Mouse (Mus musculus): ENCODE measurements around the gene Pdgfc.
A peak's percentile ranks its signal among the peaks of the same experiment; 100 is the strongest.

The Pdgfc gene

DNA sequence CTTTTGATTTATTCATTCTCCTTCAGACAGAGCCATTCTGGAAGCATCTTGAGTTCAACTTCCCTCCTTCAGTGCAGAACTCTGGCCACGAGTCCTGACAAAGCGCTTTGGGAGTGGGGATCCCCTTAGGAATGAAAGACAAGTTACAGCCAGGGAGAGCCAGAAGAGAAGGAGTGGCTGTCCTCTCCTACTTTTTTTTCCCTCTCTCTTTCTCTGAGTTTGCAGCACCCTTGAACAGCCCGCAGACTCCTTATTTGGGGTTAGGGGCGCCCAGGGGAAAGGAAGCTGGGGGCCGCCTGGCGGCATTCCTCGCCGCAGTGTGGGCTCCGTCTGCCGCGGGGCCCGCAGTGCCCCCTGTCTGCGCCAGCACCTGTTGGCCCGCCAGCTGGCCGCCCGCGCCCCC, at the start of gene Pdgfc:
Gene Pdgfc (plus strand): TSS at position 266 of the 403 bp plus-strand sequence.
- no peak for DNase-seq (ENCODE audit: low spot score in 2 of 2)

DNA sequence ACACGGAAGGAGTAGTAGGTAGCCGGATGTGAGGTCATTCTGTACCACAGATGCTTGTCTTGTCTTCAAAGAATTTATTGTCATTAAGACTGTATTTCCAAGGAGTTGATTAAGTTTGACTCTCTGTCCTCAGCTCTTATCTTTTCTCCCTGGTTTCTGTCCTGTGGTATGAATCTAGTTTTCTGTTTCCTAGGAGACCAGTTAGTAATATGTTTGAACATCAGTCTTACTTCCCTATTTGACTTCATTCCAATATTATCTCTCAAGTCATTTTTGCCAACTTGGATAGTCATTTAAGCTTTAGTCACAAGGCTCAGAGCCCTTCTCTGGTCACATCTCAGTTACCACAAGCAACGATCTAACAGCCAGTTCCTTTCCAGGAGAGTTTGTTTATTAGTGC, 27.0 kb upstream of the Pdgfc start:
- no peak for DNase-seq (ENCODE audit: low spot score in 2 of 2)

- no peak for DNase-seq (ENCODE audit: low spot score in 2 of 2)
Measured at GRCm38 (mm10) chr3:81009899-81010298, 26.3 kb upstream of the Pdgfc start.

GRCm38 (mm10) chr3:81017385-81018051, 18.7 kb upstream of the Pdgfc start:
- no peak for DNase-seq (ENCODE audit: low spot score in 2 of 2)

GRCm38 (mm10) chr3:81020064-81020463, 16.2 kb upstream of the Pdgfc start:
- no peak for DNase-seq (ENCODE audit: low spot score in 2 of 2)

DNA sequence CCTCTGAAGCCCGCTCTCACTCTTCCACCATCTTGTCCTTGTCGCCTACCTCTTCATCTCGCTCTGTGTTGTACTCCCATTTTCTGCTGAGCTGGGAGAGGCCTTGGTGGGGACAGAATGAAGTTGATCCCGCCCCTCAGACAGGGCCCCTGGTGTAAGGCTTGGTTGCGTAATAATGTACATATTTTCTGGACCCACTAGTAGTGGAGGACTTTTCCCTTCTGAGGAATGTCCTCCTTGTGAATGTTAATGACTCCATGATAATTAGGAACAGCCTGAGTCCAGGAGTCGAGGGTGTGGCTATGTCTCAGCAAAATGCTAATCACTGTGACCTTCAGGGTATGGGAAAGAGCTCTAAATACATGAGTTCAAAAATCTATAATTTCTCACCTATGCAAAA, 14.4 kb upstream of the Pdgfc start:
- no peak for DNase-seq (ENCODE audit: low spot score in 2 of 2)

DNA sequence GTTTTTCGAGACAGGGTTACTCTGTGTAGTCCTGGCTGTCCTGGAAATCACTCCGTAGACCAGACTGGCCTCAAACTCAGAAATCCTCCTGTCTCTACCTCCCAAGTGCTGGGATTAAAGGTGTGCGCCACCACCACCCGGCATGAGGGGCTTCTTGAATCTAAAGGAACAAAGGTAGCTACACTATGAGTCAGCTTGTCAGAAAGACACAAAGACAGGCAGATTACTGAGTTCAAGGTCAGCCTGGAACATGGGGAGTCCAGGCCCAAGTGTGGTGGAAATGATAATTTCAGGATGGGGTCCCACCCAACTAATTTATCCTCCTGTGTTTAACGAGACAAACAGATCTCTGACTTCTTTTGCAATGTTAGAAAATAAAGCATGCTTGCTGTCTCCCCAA, 13.9 kb upstream of the Pdgfc start:
- no peak for DNase-seq (ENCODE audit: low spot score in 2 of 2)

DNA sequence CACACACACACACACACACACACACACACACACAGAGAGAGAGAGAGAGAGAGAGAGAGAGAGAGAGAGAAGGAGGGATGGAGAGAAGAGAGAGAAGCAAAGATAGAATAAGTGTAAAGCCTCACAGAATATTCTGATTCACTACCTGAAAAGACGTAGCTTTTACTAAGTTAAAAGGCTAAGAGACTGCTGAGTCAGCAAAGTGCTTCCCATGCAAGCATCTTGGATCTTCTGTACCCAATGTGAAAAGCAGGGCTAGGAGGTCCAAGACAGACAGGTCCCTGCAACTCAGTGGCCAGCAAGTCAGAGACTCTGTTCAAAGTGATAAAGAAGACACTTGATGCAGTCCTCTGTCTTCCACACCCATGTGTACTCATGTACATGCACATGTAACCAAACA, 13.4 kb upstream of the Pdgfc start:
- DNase-seq (ENCODE audit: low spot score in 2 of 2): no peak

GRCm38 (mm10) chr3:81023568-81023967, 12.6 kb upstream of the Pdgfc start:
- no peak for DNase-seq (ENCODE audit: low spot score in 2 of 2)

- no peak for DNase-seq (ENCODE audit: low spot score in 2 of 2)
Measured at GRCm38 (mm10) chr3:81025568-81026213, 10.5 kb upstream of the Pdgfc start.

DNA sequence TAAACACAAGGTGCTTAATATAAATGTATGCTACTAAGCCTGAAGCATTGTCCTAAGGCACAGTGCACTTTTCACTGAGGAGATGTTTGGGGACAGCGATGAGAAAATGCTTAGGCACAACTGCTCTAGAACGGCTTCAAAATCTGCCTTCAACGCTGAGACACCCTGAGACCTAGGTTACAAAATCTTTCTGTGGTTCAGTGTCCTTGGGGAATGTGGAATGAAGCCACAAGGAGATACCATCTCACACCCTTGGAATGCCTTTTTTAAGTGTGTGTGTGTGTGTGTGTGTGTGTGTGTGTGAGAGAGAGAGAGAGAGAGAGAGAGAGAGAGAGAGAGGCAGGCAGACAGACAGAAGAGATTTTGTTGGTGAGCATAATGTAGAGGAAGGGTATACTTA, 7.9 kb upstream of the Pdgfc start:
- no peak for DNase-seq (ENCODE audit: low spot score in 2 of 2)

GRCm38 (mm10) chr3:81029321-81029720, 6.9 kb upstream of the Pdgfc start:
- no peak for DNase-seq (ENCODE audit: low spot score in 2 of 2)

DNA sequence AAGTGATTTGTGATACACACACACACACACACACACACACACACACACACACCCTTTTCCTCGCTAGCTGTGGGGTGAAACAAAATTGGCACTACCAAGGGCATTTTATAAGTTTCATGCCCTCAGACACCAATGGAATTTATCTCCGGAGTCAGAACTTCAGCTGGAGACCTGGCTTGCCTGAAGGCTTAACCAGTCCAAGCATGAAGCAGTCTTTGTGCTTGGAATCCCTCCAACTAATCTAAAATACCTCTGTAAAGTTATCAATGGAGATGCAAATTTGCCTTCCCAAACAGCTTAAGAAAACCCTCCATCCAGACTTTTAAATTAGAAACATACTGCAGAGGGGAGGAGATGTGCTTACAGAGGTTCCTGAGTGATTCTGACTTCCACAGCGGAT, 6.3 kb upstream of the Pdgfc start:
- DNase-seq (ENCODE audit: low spot score in 2 of 2): no peak

- no peak for DNase-seq (ENCODE audit: low spot score in 2 of 2)
Measured at GRCm38 (mm10) chr3:81030311-81030710, 5.9 kb upstream of the Pdgfc start.

DNA sequence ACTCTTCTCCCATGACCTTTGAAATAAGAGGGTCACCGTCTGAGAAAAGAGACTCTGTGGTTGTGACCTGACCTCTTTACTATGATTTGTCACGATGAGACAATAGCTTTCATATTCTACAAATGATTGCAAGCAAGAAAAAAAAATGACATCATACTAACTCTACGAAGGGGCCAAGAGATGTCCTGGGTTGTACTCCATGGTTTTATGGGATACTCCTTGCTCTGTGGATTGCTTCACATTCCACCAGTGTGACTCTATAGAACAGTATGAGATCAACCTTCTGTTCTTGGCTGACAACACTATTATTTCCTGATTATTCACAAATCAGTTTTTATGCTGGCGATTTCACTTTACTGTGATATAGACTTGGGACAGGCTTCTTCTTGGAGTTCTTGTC, 4.2 kb upstream of the Pdgfc start:
- no peak for DNase-seq (ENCODE audit: low spot score in 2 of 2)

DNA sequence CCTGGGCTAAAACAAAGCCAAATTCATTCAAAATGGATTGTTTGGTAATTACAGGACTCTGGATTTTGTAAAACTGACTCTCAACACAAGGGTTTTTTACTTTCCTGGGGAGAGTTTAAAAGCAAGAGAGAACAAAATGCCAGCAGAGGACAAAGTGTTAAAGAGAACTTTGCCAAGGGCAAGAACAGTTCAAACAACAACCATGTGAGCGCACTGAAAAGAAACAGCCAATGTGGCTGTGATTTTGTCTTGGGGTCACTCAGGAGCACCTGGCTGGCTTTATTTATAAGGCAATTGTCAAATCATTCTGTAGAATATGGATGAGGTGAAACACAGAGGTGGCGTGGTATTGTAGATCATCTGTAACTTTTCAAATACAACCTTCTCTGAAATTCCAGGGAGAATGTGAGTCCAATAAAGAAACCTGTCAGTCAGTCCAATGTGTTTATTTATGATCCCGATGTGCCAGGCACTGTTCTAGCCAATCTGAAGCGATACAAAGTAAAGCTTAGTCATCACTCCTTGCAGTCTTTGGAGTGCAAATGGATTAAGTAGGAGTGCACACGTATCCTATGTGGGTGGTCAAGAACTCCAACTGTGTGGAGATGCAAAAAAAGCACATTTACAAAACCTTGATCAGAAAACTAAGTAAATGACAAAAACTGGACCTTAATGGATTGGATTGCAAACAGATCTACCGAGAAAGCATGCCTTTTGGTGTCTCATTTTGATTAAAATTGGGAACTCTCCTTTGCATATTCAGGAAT, 1.7 kb upstream of the Pdgfc start:
- no peak for DNase-seq (ENCODE audit: low spot score in 2 of 2)

GRCm38 (mm10) chr3:81036554-81037311, 517 bp downstream of the Pdgfc start:
- DNase-seq (ENCODE audit: low spot score in 2 of 2): peak in 1 of 2 experiments; percentile 37

DNA sequence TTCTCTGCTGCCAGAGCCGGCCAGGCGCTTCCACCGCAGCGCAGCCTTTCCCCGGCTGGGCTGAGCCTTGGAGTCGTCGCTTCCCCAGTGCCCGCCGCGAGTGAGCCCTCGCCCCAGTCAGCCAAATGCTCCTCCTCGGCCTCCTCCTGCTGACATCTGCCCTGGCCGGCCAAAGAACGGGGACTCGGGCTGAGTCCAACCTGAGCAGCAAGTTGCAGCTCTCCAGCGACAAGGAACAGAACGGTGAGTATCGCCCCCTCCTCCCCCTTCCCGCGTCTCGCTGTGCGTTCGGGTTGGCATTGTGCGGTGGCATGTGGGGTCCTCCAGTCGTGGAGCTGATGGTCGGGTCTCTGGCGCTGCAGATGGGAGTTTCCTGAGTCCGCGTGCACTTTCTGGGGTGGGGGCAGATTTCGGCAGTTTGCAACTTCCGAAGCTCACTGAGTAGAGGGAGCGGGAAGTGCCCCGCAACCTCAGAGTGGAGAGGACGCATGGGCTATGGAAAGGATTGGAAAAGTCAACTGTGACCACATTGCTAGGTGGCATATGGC, 1.2 kb downstream of the Pdgfc start:
- DNase-seq (ENCODE audit: low spot score in 2 of 2): no peak

DNA sequence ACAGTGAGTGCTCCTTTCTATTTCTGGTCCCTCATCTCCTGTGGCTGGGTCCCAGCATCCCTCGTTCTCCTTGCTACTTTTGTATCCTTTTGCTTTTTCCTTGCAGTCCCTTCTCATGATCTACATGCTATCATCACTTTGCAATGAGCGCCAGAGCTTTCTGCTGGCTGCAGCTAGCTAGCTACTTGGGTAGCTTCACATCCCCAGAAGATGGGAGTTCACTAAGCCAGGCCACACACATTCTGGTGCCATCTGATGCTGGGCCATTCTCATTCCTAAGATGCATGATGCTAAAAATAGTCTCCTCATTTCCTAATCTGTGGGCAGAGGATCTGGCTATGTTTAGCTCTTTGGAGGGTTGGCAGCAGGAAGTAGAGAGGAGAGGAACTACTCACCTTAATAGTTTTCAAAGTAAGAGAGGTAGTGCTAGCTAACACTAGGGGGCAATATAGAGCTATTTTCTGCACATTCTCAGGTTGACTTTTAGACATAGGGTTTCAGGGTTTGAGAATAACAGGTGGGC, 3.0 kb downstream of the Pdgfc start:
- peak in 1 of 2 experiments; percentile 47 for DNase-seq (ENCODE audit: low spot score in 2 of 2)

GRCm38 (mm10) chr3:81044653-81045343, 8.6 kb downstream of the Pdgfc start:
- DNase-seq (ENCODE audit: low spot score in 2 of 2): no peak
